Mouse (Mus musculus) heart, embryonic 14.5 days (tissue): ENCODE results near the gene Kcne1. TPM values are rescaled to one million over a fixed set of nuclear protein-coding genes. Genes with fewer than 3 reads are reported as not detected.

ENCODE experiments used
- ATAC-seq: fragments of 200-750 bp; cut with Nextera tagmentation; 2 replicates; pipeline ENCODE4 v1.8.0; 2017; ENCODE audit warnings: low read depth, moderate TSS enrichment; ENCODE audit not compliant: insufficient number of reproducible peaks, insufficient read depth, low FRiP score
- H3K27ac ChIP-seq, 2 experiments: fragments of 200-500 bp in 1 of 2; fragments of 300-500 bp in 1 of 2; sonication (generic) in 1 of 2; replicated peaks in 1 of 2; 2 replicates each; pipeline ENCODE4 v1.5.1; 2012 to 2014; ENCODE audit warnings: low read depth in 2 of 2, low read length in 2 of 2, control low read depth in 1 of 2, mild to moderate bottlenecking in 1 of 2, mixed read lengths in 1 of 2; ENCODE audit not compliant: control insufficient read depth in 1 of 2, insufficient read depth in 1 of 2
- H3K27me3 ChIP-seq: fragments of 300-500 bp; sonication (generic); 2 replicates; pipeline ENCODE4 v1.6.1; 2014; ENCODE audit warnings: mild to moderate bottlenecking, low read length, control low read depth; ENCODE audit not compliant: control insufficient read depth, insufficient read depth
- H3K36me3 ChIP-seq: fragments of 300-500 bp; sonication (generic); 2 replicates; pipeline ENCODE4 v1.6.1; 2014; ENCODE audit warnings: mild to moderate bottlenecking, control low read depth, low read length, mixed read lengths; ENCODE audit not compliant: control insufficient read depth, insufficient read depth
- H3K4me1 ChIP-seq, 2 experiments: fragments of 200-500 bp in 1 of 2; fragments of 300-500 bp in 1 of 2; sonication (generic) in 1 of 2; 2 replicates each; pipeline ENCODE4 v1.6.1; 2012 to 2014; ENCODE audit warnings: low read length in 2 of 2, control low read depth in 1 of 2, mixed read lengths in 1 of 2; ENCODE audit not compliant: control insufficient read depth in 2 of 2, insufficient read depth in 2 of 2
- H3K4me2 ChIP-seq: fragments of 300-500 bp; sonication (generic); 2 replicates; pipeline ENCODE4 v1.6.1; 2014; ENCODE audit warnings: mild to moderate bottlenecking, low read length
- H3K4me3 ChIP-seq, 2 experiments: fragments of 200-500 bp in 1 of 2; fragments of 300-500 bp in 1 of 2; sonication (generic) in 1 of 2; 2 replicates each; pipeline ENCODE4 v1.5.1; 2012 to 2014; ENCODE audit warnings: low read length in 2 of 2, mild to moderate bottlenecking in 2 of 2, control low read depth in 1 of 2, low read depth in 1 of 2, moderate library complexity in 1 of 2; ENCODE audit not compliant: control insufficient read depth in 1 of 2, insufficient read depth in 1 of 2
- H3K9ac ChIP-seq: fragments of 300-500 bp; sonication (generic); 2 replicates; pipeline ENCODE4 v1.6.1; 2014; ENCODE audit warnings: mild to moderate bottlenecking, low read length
- H3K9me3 ChIP-seq: fragments of 300-500 bp; sonication (generic); 2 replicates; pipeline ENCODE4 v1.6.1; 2016; ENCODE audit warnings: low read length, control low read depth; ENCODE audit not compliant: control insufficient read depth
- WGBS: fragments of 180-500 bp; shearing (Covaris S2); extraction: QIAGEN DNeasy Blood & Tissue Kit; methylation state at CpG from one replicate; pipeline ENCODE4 v1.1.7; 2014; 5-methylcytosine and 5-hydroxymethylcytosine counted together
- polyA plus RNA-seq: library from polyadenylated mRNA; unstranded; fragments of >200 nt; fragmentation: Nextera tagmentation; extraction: Ambion mirVana; gene quantifications from 2 replicates; pipeline ENCODE4 v1.2.1, GENCODE M21; 2014

Gene Kcne1
- polyA plus RNA-seq, 1 experiment from 2014 or later = 199 TPM

DNA sequence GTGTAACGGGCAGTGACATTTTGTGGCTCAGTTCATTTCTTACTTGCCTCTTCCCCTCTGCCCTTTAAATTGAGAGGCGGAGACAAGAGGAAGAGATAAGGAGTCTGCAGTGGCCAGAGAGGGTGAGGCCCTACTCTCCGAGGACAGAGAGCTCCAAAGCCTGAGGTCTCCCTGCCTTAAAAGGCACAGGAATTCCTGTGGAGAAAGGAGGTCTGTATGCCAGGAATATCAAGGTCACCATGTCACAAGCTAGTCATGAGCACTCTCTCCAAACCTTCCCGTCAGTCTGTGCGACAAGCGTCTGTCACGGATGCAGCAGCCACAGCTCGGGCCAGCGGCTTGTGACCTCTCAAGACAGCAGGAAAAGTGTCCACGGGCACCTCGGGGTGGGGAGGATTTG is 14.1 kb downstream of the Kcne1 start:
- 2% methylated on average over 11 of the region's 11 CpGs for WGBS
- Histone ChIP-seq H3K36me3 (peaks cover 7% of the 10 kb centered on the region), H3K27ac (peak overlapping the region; percentile 96 to 99), H3K4me1 (peaks cover 35 to 43% of the 10 kb centered on the region in 2 experiments), H3K27me3 (no peaks in the 10 kb centered on the region), H3K9ac (peak overlapping the region; percentile 59; the same call in 1 of the 2 replicates), H3K4me3 (no peak overlapping the region), H3K4me2 (no peak overlapping the region), H3K9me3 (no peaks in the 10 kb centered on the region)
- ATAC-seq = peak; percentile 80

DNA sequence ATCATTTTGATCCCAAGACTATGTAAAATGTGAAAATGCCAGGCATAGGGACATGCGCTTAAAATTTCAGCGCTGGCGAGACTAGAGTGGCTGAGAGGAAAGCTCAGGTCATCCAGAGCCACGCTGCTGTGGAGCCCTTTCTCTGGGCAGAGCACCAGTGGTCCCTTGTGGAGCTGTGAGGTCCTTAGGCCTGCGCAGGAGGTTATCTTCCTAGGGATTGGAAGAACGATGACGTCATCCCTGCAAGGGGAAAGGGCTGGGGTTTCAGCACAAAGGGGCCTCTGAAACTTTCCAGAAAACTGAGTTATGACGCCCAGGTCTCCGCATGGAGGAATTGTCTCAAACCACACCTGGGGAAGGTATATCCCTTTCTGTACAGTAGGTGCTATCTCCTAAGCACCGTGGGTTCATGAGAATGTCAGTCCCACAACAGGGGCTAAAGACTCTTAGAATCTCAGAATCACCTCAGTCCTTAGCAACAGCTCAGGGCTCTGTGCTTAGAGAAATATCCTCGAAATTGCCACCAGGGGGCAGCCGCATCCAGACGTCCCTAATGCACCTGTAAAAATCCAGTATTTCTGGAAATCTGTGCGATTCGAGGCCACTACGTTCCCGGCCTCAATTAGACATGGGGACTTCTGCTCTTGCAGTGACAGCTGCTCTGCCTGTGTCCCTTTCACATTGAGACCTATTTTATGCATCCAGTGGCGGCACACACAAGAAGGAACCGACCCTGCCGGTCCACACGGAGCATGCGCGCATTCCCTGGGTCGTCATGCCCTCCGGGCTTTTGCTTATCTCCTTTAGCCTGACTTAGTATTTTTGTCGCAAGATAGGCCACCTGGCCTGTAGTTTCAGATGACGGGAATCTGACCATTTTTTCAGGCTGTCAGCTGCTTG is 18.4 kb downstream of the Kcne1 start:
- 11% methylated on average over 27 of the region's 27 CpGs for WGBS
- Histone ChIP-seq H3K27me3 (0 out of 2 replicates have a peak, but pooled peaks cover under 1% of the 10 kb centered on the region), H3K36me3 (no peaks in the 10 kb centered on the region), H3K9me3 (no peaks in the 10 kb centered on the region), H3K4me1 (peaks cover 31 to 33% of the 10 kb centered on the region in 2 experiments), H3K4me2 (peak overlapping the region; percentile 61), H3K4me3 (peak overlapping the region; percentile 26 to 37; a peak in 3 of 4 replicates), H3K27ac (peak overlapping the region; percentile 89 to 95), H3K9ac (peak overlapping the region; percentile 62)
- peak; percentile 51; the same call in 1 of the 2 replicates for ATAC-seq

DNA sequence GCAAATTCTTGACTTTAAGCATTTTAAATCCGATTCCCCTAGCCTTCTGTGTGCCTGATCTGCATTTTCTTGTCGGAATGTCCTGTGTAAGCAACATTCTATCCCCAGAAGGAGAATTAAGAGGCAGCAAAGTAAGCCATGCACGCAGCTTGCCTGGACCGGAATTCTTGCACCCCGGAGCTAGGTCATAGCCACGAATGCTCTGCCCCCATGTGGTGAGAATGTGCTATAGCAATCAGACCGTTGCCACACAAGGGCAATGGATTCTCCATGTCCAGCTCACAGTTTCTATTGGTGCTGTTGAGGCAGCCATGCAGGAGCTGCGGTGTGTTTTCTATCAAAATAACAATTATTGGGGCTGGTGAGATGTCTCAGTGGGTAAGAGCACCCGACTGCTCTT is 23.0 kb downstream of the Kcne1 start:
- Histone ChIP-seq H3K9ac (no peak overlapping the region), H3K4me2 (no peak overlapping the region), H3K9me3 (no peaks in the 10 kb centered on the region), H3K27me3 (0 out of 2 replicates have a peak, but pooled peaks cover 3% of the 10 kb centered on the region), H3K27ac (no peak overlapping the region), H3K4me3 (no peak overlapping the region), H3K4me1 (peaks cover 22 to 23% of the 10 kb centered on the region in 2 experiments), H3K36me3 (no peaks in the 10 kb centered on the region)
- no peak for ATAC-seq
- 9% methylated on average over 9 of the region's 9 CpGs for WGBS

- Histone ChIP-seq H3K4me2 (no peak overlapping the region), H3K36me3 (no peaks in the 10 kb centered on the region), H3K4me3 (no peak overlapping the region), H3K27ac (no peak overlapping the region), H3K9ac (no peak overlapping the region), H3K4me1 (peaks cover 7 to 11% of the 10 kb centered on the region in 2 experiments), H3K27me3 (0 out of 2 replicates have a peak, but pooled peaks cover 3% of the 10 kb centered on the region), H3K9me3 (no peaks in the 10 kb centered on the region)
- 66% methylated on average over 9 of the region's 9 CpGs for whole genome bisulfite sequencing
- no peak for ATAC-seq
These were observed 24.7 kb downstream of the Kcne1 start for GRCm38 (mm10) chr16:92334600-92334999.

- 45% methylated on average over 5 of the region's 5 CpGs for WGBS
- H3K9ac ChIP-seq = no peak overlapping the region
- peak overlapping the region; percentile 40 to 65; a peak in 3 of 4 replicates for H3K27ac ChIP-seq
- no peaks in the 10 kb centered on the region for H3K36me3 ChIP-seq
- no peaks in the 10 kb centered on the region for H3K9me3 ChIP-seq
- H3K4me3 ChIP-seq = no peak overlapping the region
- no peak for ATAC-seq
- peaks cover 3 to 7% of the 10 kb centered on the region in 2 experiments; a peak in 2 of 4 replicates for H3K4me1 ChIP-seq
- H3K4me2 ChIP-seq = no peak overlapping the region
- 0 out of 2 replicates have a peak, but pooled peaks cover 3% of the 10 kb centered on the region for H3K27me3 ChIP-seq
These were observed 28.3 kb downstream of the Kcne1 start for GRCm38 (mm10) chr16:92330966-92331365.

- Histone ChIP-seq H3K4me1 (peaks cover 1 to 6% of the 10 kb centered on the region in 2 experiments; a peak in 2 of 4 replicates), H3K9me3 (no peaks in the 10 kb centered on the region), H3K4me2 (no peak overlapping the region), H3K36me3 (no peaks in the 10 kb centered on the region), H3K4me3 (no peak overlapping the region), H3K9ac (no peak overlapping the region), H3K27me3 (no peaks in the 10 kb centered on the region), H3K27ac (no peak overlapping the region)
- 87% methylated on average over 10 of the region's 10 CpGs for WGBS
- ATAC-seq = no peak
These were observed 31.4 kb downstream of the Kcne1 start for GRCm38 (mm10) chr16:92327911-92328310.

- no peak overlapping the region for H3K27ac ChIP-seq
- no peaks in the 10 kb centered on the region for H3K36me3 ChIP-seq
- peaks cover 0 to 2% of the 10 kb centered on the region in 2 experiments; a peak in 1 of 4 replicates for H3K4me1 ChIP-seq
- no peak overlapping the region for H3K9ac ChIP-seq
- WGBS = 46% methylated on average over 1 of the region's 1 CpGs
- H3K27me3 ChIP-seq = no peaks in the 10 kb centered on the region
- ATAC-seq = no peak
- no peak overlapping the region for H3K4me3 ChIP-seq
- no peak overlapping the region for H3K4me2 ChIP-seq
- H3K9me3 ChIP-seq = no peaks in the 10 kb centered on the region
These were observed 34.2 kb downstream of the Kcne1 start for GRCm38 (mm10) chr16:92325062-92325406.
